ENCODE assay signal across 21 mouse cellular contexts in the genomic region with DNA sequence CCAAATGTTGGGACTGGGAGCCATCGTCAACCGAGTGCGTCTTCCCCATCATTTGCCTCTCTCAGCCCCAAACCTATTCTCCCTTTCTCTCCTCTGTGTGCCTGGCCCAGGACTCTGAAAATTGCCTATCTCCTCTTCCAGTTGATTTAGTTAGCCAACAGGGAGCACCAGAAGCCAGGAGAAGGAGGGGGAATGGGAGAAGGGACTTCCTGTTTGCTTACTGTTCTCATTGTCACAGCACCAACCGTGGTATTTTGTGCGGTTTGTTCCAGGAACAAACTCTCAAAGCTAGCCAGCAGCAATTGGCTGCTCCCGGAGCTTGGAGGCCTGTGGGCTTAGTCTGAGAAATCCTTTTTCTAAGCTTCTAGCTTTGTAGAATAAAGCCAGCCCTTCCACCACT.
A peak's percentile ranks its signal among the peaks of the same experiment; 100 is the strongest.
DNase-seq lines count a peak whose midpoint lies in the region; ATAC-seq and TF ChIP-seq lines count a peak whose summit lies in the region.
"Had no signal": no experiment of that assay in that cellular context is flagged by ENCODE, and none has a peak within 500 bp of the region (broad histone marks: within the 10 kb centered on the region; RNA-seq: fewer than 3 reads in every experiment).

No protein-coding gene starts in this region.

- H3K4me2 ChIP-seq in heart, embryonic 11.5 days, result no peak overlapping the region
- H3K4me2 ChIP-seq: forebrain, embryonic 12.5 days; heart, embryonic 13.5 days; hindbrain, embryonic 13.5 days; intestine, embryonic 15.5 days; kidney, embryonic 15.5 days had no signal

- 79% methylated on average over 6 of the region's 6 CpGs for WGBS in heart, embryonic 11.5 days (ENCODE audit: insufficient replicate concordance)
- WGBS in limb, embryonic 10.5 days, result 94% methylated on average over 6 of the region's 6 CpGs

- H3K36me3 ChIP-seq in heart, embryonic 11.5 days (ENCODE audit: control insufficient read depth, insufficient read depth, low read length), result no peaks in the 10 kb centered on the region
- H3K36me3 ChIP-seq in limb, embryonic 10.5 days, result no peaks in the 10 kb centered on the region
- H3K36me3 ChIP-seq: forebrain, embryonic 12.5 days; heart, embryonic 13.5 days; hindbrain, embryonic 13.5 days; intestine, embryonic 15.5 days; kidney, embryonic 15.5 days had no signal

- peak; percentile 94 for DNase-seq in heart, adult 11 months
- peak in 1 of 2 experiments; percentile 26 for DNase-seq in layer of hippocampus, adult 2 months (ENCODE audit: low spot score in 2 of 2)
- no peak for DNase-seq in layer of hippocampus, adult 9-10 months (ENCODE audit: low spot score)
- DNase-seq in Muller cell, postnatal 12 days (ENCODE audit: inconsistent ontology term), result peak; percentile 75
- DNase-seq in gastrocnemius, postnatal 14 days, result peak; percentile 20
- no peak for DNase-seq in T-cell, adult 2 months (ENCODE audit: low spot score)
- DNase-seq in limb, embryonic 10.5 days (ENCODE audit: low spot score), result no peak
- DNase-seq: adrenal gland, adult 2 months; B cell, adult 2 months; cerebellum, adult 9-10 months; kidney, postnatal 4 days; left cerebral cortex, postnatal 4 days; lung, adult 18-20 months; spleen, adult 18-20 months; thymus, postnatal 36 days had no signal

- no peak for ATAC-seq in heart, embryonic 11.5 days (replicated peaks; ENCODE audit: insufficient number of reproducible peaks, low FRiP score, low TSS enrichment)
- ATAC-seq: intestine, embryonic 15.5 days had no signal

- TF ChIP-seq CTCF in layer of hippocampus, adult 2 months (conservative IDR thresholded peaks at IDR 0.05), result 0 out of 2 replicates have a peak, but pooled peaks have one; percentile 7

- H3K4me1 ChIP-seq in heart, embryonic 11.5 days (ENCODE audit: control insufficient read depth, insufficient read depth, low read length), result no peaks in the 10 kb centered on the region
- peaks cover 36% of the 10 kb centered on the region for H3K4me1 ChIP-seq in limb, embryonic 10.5 days
- H3K4me1 ChIP-seq: heart, embryonic 13.5 days; intestine, embryonic 15.5 days; kidney, embryonic 15.5 days had no signal

- intact Hi-C loops in gastrocnemius, postnatal 14 days (cut with DNase I; ENCODE audit: low total_unique reads), result no loop called here

- no peak overlapping the region for H3K4me3 ChIP-seq in heart, embryonic 11.5 days (ENCODE audit: low read depth, low read length)
- no peak overlapping the region for H3K4me3 ChIP-seq in layer of hippocampus, adult 2 months
- no peak overlapping the region for H3K4me3 ChIP-seq in limb, embryonic 10.5 days
- H3K4me3 ChIP-seq: forebrain, embryonic 12.5 days; heart, embryonic 13.5 days; hindbrain, embryonic 13.5 days; intestine, embryonic 15.5 days; kidney, embryonic 15.5 days had no signal

- H3K27ac ChIP-seq in heart, embryonic 11.5 days (ENCODE audit: low read depth, low read length), result no peak overlapping the region
- H3K27ac ChIP-seq in layer of hippocampus, adult 2 months, result peak overlapping the region; percentile 51
- H3K27ac ChIP-seq in limb, embryonic 10.5 days, result no peak overlapping the region
- H3K27ac ChIP-seq: forebrain, embryonic 12.5 days; heart, embryonic 13.5 days; hindbrain, embryonic 13.5 days; intestine, embryonic 15.5 days; kidney, embryonic 15.5 days had no signal

- no peaks in the 10 kb centered on the region for H3K27me3 ChIP-seq in heart, embryonic 11.5 days (ENCODE audit: control insufficient read depth, insufficient read depth, low read length)
- no peaks in the 10 kb centered on the region; the same call in 1 of the 2 replicates for H3K27me3 ChIP-seq in limb, embryonic 10.5 days (ENCODE audit: low read depth, poor library complexity, severe bottlenecking)
- H3K27me3 ChIP-seq: heart, embryonic 13.5 days; hindbrain, embryonic 13.5 days; intestine, embryonic 15.5 days; kidney, embryonic 15.5 days had no signal

- H3K9me3 ChIP-seq in heart, embryonic 11.5 days (replicated peaks; ENCODE audit: control insufficient read depth, low read length), result no peaks in the 10 kb centered on the region
- no peaks in the 10 kb centered on the region for H3K9me3 ChIP-seq in limb, embryonic 10.5 days (replicated peaks)
- H3K9me3 ChIP-seq: forebrain, embryonic 12.5 days; heart, embryonic 13.5 days; hindbrain, embryonic 13.5 days; intestine, embryonic 15.5 days; kidney, embryonic 15.5 days had no signal

- no peak overlapping the region for H3K9ac ChIP-seq in heart, embryonic 11.5 days (ENCODE audit: low read depth, low read length)
- H3K9ac ChIP-seq: forebrain, embryonic 12.5 days; heart, embryonic 13.5 days; hindbrain, embryonic 13.5 days; intestine, embryonic 15.5 days; kidney, embryonic 15.5 days had no signal

Comparison
In these comparisons a context has a peak if more than half of its experiments do, and no peak if none do; other contexts are left out.
1. DNase-seq: peak in heart, adult 11 months (single experiment), Muller cell, postnatal 12 days (single experiment) and gastrocnemius, postnatal 14 days (single experiment); none in layer of hippocampus, adult 9-10 months (single experiment), T-cell, adult 2 months (single experiment) and limb, embryonic 10.5 days (single experiment).